Mouse (Mus musculus): Measurements from ENCODE around the gene Scai.

DNA sequence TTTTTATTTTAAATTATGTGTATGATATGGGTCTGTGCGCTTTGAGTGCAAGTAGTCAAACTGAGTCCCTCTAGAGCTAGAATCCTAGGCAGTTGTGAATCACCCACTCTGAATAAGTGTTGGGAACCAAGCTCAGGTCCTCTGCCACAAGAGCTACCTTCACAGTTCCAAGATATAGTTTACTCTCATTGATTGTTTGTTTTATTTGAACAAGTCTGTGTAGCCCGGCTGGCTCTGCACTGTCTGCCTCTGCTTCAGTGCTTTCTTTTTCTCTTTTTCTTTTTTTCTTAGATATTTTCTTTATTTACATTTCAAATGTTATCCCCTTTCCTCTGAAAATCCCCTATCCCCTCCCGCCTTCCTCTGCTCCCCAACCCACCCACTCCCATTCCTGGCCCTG is 28.5 kb upstream of the Scai start:
- TF ChIP-seq NRF1 (IDR thresholded peaks at IDR 0.05; ENCODE audit: low read depth, low read length) = no peak
- TF ChIP-seq POLR2AphosphoS2 (IDR thresholded peaks at IDR 0.05; ENCODE audit: low read depth, low read length) = no peak
- TF ChIP-seq CHD1 (IDR thresholded peaks at IDR 0.05; ENCODE audit: low read depth, low read length) = no peak
- no peak for TF ChIP-seq ZC3H11A (IDR thresholded peaks at IDR 0.05; ENCODE audit: low read depth, low read length)
- no peak for TF ChIP-seq CTCF (conservative IDR thresholded peaks at IDR 0.05 in 1 of 2, IDR thresholded peaks at IDR 0.05 in 1 of 2; ENCODE audit: low read depth in 2 of 2, low read length in 2 of 2)
- no peak for TF ChIP-seq POLR2A (IDR thresholded peaks at IDR 0.05; ENCODE audit: low read depth, low read length)
